Mouse (Mus musculus) erythroblast, embryonic 14.5 days (primary cell): Measurements from ENCODE around the gene Phlpp1.

Experiments
- GATA1 ChIP-seq: IDR thresholded peaks from 2 replicates; pipeline ENCODE4 v1.6.1; 2012; ENCODE audit warnings: low read length, inconsistent platforms, mixed read lengths
- TAL1 ChIP-seq: IDR thresholded peaks from 3 replicates; pipeline ENCODE4 v1.6.1; 2012; ENCODE audit warnings: low read length, inconsistent platforms, mixed read lengths

DNA sequence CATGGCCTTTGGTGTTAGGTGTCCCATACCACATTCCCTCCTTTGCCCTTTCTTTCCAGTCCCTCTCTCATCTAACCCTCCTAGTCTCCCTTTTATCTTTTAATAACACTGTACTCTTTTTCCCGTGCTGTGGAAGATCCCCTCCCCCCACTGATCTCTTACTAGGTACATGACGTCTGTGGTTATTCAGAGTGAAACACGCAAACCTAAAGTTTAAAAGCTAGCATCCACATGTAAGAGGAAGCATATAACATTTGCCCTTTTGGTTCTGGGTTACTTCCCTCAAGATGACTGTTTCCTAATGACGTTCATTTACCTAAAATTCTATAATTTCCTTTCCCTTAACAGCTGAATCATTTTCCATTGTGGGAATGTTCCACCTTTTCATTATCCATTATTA lies 203.4 kb downstream of the Phlpp1 start:
- TF ChIP-seq GATA1 (no peak), TAL1 (no peak)
